Mouse (Mus musculus): ENCODE measurements around the gene Slc7a14. TPM values are rescaled to one million over a fixed set of nuclear protein-coding genes. Genes with fewer than 3 reads are reported as not detected.

The Slc7a14 gene
- total and polyA plus RNA-seq, 3 experiments: 0.03 to 0.14 (median 0.12) TPM

DNA sequence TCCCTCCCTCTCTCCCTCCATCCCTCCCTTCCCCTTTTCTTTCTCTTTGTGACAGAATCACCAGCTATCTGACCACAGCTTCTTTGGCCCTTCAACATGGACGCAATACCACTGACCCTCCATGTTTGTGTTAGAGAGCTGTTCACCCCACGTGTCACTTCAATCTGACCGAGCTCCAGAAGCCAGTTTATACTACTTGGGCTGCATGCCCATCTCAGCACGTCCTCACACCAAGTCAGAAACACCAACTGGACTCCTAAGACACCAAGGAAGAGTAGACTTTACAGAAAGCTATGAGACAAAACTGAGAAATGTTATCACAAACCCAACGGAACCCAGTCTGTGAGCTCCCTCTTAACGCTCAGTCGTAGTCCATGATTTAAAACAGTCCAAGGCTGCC, 43.2 kb downstream of the Slc7a14 start:
- DNase-seq: no peak
- intact Hi-C loops (cut with DNase I): no loop called here
- Histone ChIP-seq H3K4me3 (no peak overlapping the region), H3K4me1 (ENCODE audit: control insufficient read depth, insufficient read depth, low read length) (no peaks in the 10 kb centered on the region), H3K9ac (ENCODE audit: low read depth, low read length) (no peak overlapping the region), H3K27ac (no peak overlapping the region), H3K36me3 (ENCODE audit: control insufficient read depth, insufficient read depth, low read length) (no peaks in the 10 kb centered on the region), H3K27me3 (ENCODE audit: control insufficient read depth, insufficient read depth, low read length) (no peaks in the 10 kb centered on the region), H3K79me2 (replicated peaks; ENCODE audit: control insufficient read depth, insufficient read depth, low read length) (no peaks in the 10 kb centered on the region)
- TF ChIP-seq EP300 (IDR thresholded peaks at IDR 0.05; ENCODE audit: insufficient read depth, low read depth, low read length) (no peak), POLR2A (IDR thresholded peaks at IDR 0.05; ENCODE audit: insufficient read depth, low read depth, low read length) (no peak), CTCF (IDR thresholded peaks at IDR 0.05) (no peak)
- WGBS: 84% methylated on average over 7 of the region's 7 CpGs

DNA sequence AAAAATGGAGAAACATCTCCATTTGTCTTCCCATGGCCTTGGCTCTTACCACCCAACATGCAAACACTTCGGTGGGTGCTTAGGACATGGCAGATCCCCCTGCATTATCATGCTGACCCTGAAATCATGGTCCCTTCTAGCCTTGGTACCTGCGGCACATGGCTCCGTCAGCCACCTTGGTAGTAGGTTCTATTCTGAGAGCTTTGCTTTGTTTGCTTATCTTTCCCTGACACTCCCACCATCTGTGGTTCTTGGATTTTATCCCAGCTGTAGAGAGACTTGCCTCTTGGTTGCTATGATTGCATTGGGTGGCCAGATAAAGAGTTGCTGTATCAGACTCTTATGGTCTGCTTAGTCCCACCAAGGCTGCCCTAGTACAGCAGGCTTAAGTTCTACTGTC, 46.6 kb downstream of the Slc7a14 start:
- Histone ChIP-seq H3K4me3 (no peak overlapping the region), H3K27me3 (ENCODE audit: control insufficient read depth, insufficient read depth, low read length) (no peaks in the 10 kb centered on the region), H3K4me1 (ENCODE audit: control insufficient read depth, insufficient read depth, low read length) (no peaks in the 10 kb centered on the region), H3K9ac (ENCODE audit: low read depth, low read length) (no peak overlapping the region), H3K27ac (no peak overlapping the region), H3K79me2 (replicated peaks; ENCODE audit: control insufficient read depth, insufficient read depth, low read length) (no peaks in the 10 kb centered on the region), H3K36me3 (ENCODE audit: control insufficient read depth, insufficient read depth, low read length) (no peaks in the 10 kb centered on the region)
- 63% methylated on average over 3 of the region's 3 CpGs for WGBS
- DNase-seq: no peak
- intact Hi-C loops (cut with DNase I): no loop called here
- no peak for TF ChIP-seq EP300 (IDR thresholded peaks at IDR 0.05; ENCODE audit: insufficient read depth, low read depth, low read length)
- TF ChIP-seq POLR2A (IDR thresholded peaks at IDR 0.05; ENCODE audit: insufficient read depth, low read depth, low read length): no peak
- TF ChIP-seq CTCF (IDR thresholded peaks at IDR 0.05): no peak

DNA sequence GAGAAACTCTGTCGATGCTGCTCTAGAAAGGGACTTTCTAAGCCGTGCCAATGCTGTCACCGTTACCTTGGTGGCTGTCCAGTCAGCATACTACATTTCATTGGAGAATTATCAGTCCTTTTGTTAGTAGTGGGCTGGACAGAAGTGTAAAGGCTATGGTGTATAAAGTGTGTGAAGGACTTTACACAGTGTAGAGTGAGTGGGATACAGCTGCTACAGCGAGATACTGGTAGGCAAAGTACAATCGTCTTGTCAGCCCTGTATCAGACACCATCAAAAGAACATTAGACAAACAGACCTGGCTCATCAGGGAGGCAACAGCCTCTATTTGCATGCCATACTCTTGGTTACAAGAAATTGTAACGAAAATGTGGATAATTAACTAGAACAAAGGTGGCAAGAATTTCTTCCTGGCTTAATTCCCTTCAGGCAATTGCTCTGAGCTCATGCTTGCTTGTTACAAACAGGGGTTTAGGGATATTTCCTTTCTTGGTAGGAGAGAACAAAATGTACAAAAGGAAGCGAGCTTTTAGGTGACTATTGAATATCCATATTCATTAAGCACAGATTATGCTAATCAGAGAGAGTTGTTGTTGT, 48.7 kb downstream of the Slc7a14 start:
- Histone ChIP-seq H3K4me1 (ENCODE audit: control insufficient read depth, insufficient read depth, low read length) (no peaks in the 10 kb centered on the region), H3K4me3 (no peak overlapping the region), H3K27ac (no peak overlapping the region), H3K27me3 (ENCODE audit: control insufficient read depth, insufficient read depth, low read length) (no peaks in the 10 kb centered on the region), H3K36me3 (ENCODE audit: control insufficient read depth, insufficient read depth, low read length) (no peaks in the 10 kb centered on the region), H3K9ac (ENCODE audit: low read depth, low read length) (no peak overlapping the region), H3K79me2 (replicated peaks; ENCODE audit: control insufficient read depth, insufficient read depth, low read length) (no peaks in the 10 kb centered on the region)
- DNase-seq: no peak
- intact Hi-C loops (cut with DNase I): no loop called here
- WGBS: 72% methylated on average over 7 of the region's 7 CpGs
- TF ChIP-seq EP300 (IDR thresholded peaks at IDR 0.05; ENCODE audit: insufficient read depth, low read depth, low read length) (no peak), POLR2A (IDR thresholded peaks at IDR 0.05; ENCODE audit: insufficient read depth, low read depth, low read length) (no peak), CTCF (IDR thresholded peaks at IDR 0.05) (no peak)

DNA sequence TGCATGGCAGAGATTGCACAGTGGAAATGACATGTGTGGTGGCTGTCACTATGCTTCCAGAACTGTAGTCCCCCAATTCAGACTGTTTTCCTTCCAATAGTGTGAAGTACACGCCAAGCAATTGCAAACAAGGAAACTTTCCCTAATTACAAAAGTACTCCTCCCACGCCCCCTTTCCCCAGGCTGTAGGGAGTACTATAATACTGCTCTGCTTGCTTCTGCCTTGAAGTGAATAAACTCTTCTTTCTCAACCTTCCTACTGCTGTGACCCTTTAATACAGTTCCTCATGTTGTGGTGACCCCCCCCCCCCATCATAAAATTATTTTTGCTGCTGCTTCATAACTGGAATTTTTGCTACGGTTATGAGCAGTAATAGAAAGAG, 49.2 kb downstream of the Slc7a14 start:
- Histone ChIP-seq H3K4me1 (ENCODE audit: control insufficient read depth, insufficient read depth, low read length) (no peaks in the 10 kb centered on the region), H3K79me2 (replicated peaks; ENCODE audit: control insufficient read depth, insufficient read depth, low read length) (no peaks in the 10 kb centered on the region), H3K9ac (ENCODE audit: low read depth, low read length) (no peak overlapping the region), H3K4me3 (no peak overlapping the region), H3K27ac (no peak overlapping the region), H3K27me3 (ENCODE audit: control insufficient read depth, insufficient read depth, low read length) (no peaks in the 10 kb centered on the region), H3K36me3 (ENCODE audit: control insufficient read depth, insufficient read depth, low read length) (no peaks in the 10 kb centered on the region)
- 68% methylated on average over 3 of the region's 3 CpGs for WGBS
- TF ChIP-seq EP300 (IDR thresholded peaks at IDR 0.05; ENCODE audit: insufficient read depth, low read depth, low read length) (no peak), CTCF (IDR thresholded peaks at IDR 0.05) (no peak), POLR2A (IDR thresholded peaks at IDR 0.05; ENCODE audit: insufficient read depth, low read depth, low read length) (no peak)
- intact Hi-C loops (cut with DNase I): no loop called here
- no peak for DNase-seq

DNA sequence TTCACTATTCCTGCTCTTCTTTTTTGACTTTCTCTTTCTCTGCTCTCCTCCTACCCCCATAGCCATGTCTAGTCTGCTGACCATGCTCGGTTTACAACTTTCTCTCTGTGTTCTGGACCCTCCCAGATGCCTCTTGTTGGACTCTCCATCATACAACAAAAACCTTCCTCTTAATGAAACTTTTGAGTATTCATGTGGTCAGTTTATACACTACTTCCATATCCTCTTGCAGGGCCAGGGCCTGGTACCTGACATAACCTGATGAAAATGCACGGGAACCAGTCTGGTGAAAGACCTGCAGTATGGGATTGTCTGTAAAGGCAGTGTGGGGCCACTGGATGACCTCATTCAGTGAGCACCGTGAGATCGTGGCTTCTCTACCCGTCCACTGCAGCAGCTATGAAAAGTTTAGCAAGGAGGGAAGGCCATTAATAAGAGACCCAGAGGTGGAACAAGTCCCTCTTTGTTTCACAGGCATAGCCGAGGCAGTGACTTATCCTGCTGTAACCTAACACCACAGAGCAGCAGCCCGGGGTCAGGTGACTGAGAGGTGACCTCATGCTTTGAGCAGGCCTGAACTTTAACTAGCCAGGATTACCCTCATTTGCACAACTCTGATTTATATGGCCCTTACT, 49.7 kb downstream of the Slc7a14 start:
- Histone ChIP-seq H3K9ac (ENCODE audit: low read depth, low read length) (no peak overlapping the region), H3K4me3 (no peak overlapping the region), H3K27me3 (ENCODE audit: control insufficient read depth, insufficient read depth, low read length) (no peaks in the 10 kb centered on the region), H3K4me1 (ENCODE audit: control insufficient read depth, insufficient read depth, low read length) (no peaks in the 10 kb centered on the region), H3K27ac (no peak overlapping the region), H3K79me2 (replicated peaks; ENCODE audit: control insufficient read depth, insufficient read depth, low read length) (no peaks in the 10 kb centered on the region), H3K36me3 (ENCODE audit: control insufficient read depth, insufficient read depth, low read length) (no peaks in the 10 kb centered on the region)
- DNase-seq: peak in 1 of 2 experiments; percentile 17
- intact Hi-C loops (cut with DNase I): no loop called here
- whole genome bisulfite sequencing: 31% methylated on average over 7 of the region's 7 CpGs
- no peak for TF ChIP-seq POLR2A (IDR thresholded peaks at IDR 0.05; ENCODE audit: insufficient read depth, low read depth, low read length)
- TF ChIP-seq CTCF (IDR thresholded peaks at IDR 0.05): no peak
- no peak for TF ChIP-seq EP300 (IDR thresholded peaks at IDR 0.05; ENCODE audit: insufficient read depth, low read depth, low read length)

DNA sequence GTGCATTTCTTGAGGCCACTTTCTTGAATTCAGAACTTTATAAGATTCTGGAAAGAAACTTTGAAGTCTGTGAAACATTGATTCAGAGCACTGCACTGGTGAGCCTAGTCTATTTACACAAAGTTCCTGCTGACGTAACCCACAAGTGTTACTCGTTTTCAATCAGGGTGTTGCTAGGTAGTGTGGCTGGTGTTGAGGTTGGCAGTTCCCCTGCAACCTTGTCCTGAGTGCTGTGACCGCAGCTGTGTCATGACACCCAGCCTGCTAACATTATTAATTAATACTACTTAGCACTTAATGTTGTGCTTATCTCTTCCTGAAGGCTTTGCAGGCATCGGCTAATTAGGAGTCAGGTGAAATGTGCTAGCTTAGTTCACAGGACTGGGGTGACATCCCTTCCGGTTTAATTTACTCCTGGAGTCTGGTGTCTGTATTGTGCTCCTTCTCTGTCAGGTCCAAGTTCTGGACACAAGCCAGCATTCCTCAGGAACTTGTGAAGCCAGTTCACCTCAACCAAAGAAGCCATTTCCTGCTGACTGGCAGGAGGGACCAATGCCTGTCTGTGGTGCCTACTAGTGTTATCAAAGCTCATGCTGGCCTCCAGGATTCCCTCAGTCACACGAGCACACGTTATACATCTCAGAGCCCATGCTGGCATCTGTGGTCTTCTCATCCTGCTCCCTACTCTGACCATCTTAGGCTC, 50.5 kb downstream of the Slc7a14 start:
- DNase-seq: no peak
- WGBS: 56% methylated on average over 7 of the region's 7 CpGs
- H3K4me1 ChIP-seq (ENCODE audit: control insufficient read depth, insufficient read depth, low read length): no peaks in the 10 kb centered on the region
- no peak overlapping the region for H3K27ac ChIP-seq
- H3K4me3 ChIP-seq: no peak overlapping the region
- H3K9ac ChIP-seq (ENCODE audit: low read depth, low read length): no peak overlapping the region
- intact Hi-C loops (cut with DNase I): no loop called here
- no peaks in the 10 kb centered on the region for H3K79me2 ChIP-seq (replicated peaks; ENCODE audit: control insufficient read depth, insufficient read depth, low read length)
- H3K36me3 ChIP-seq (ENCODE audit: control insufficient read depth, insufficient read depth, low read length): no peaks in the 10 kb centered on the region
- TF ChIP-seq EP300 (IDR thresholded peaks at IDR 0.05; ENCODE audit: insufficient read depth, low read depth, low read length): no peak
- no peak for TF ChIP-seq CTCF (IDR thresholded peaks at IDR 0.05)
- no peak for TF ChIP-seq POLR2A (IDR thresholded peaks at IDR 0.05; ENCODE audit: insufficient read depth, low read depth, low read length)
- H3K27me3 ChIP-seq (ENCODE audit: control insufficient read depth, insufficient read depth, low read length): no peaks in the 10 kb centered on the region
